Mouse (Mus musculus) heart, postnatal 36 days (tissue): Measurements from ENCODE around the gene Cox6a1. TPM values are rescaled to one million over a fixed set of nuclear protein-coding genes. Genes with fewer than 3 reads are reported as not detected.
"Not testable (repeated sequence)": the region's sequence is repeated elsewhere in the genome, so short reads cannot be mapped to it uniquely, and the experiment has no call there.

Experiments
- DNase-seq, 2 experiments: peaks; one replicate each; pipeline ENCODE4 v3.0.0; 2021 to 2022
- intact Hi-C: fragments of 180-260 bp; cut with DNase I; formaldehyde crosslinking; loops from one replicate; pipeline ENCODE4 v1.15.1; 2025
- total RNA-seq, 2 experiments: library from RNA; stranded (reverse); gene quantifications; 2 replicates each; pipeline ENCODE4 v1.2.3; 2021

Cox6a1 gene
- total RNA-seq, 2 experiments from 2014 or later, result 253 to 261 TPM

DNA sequence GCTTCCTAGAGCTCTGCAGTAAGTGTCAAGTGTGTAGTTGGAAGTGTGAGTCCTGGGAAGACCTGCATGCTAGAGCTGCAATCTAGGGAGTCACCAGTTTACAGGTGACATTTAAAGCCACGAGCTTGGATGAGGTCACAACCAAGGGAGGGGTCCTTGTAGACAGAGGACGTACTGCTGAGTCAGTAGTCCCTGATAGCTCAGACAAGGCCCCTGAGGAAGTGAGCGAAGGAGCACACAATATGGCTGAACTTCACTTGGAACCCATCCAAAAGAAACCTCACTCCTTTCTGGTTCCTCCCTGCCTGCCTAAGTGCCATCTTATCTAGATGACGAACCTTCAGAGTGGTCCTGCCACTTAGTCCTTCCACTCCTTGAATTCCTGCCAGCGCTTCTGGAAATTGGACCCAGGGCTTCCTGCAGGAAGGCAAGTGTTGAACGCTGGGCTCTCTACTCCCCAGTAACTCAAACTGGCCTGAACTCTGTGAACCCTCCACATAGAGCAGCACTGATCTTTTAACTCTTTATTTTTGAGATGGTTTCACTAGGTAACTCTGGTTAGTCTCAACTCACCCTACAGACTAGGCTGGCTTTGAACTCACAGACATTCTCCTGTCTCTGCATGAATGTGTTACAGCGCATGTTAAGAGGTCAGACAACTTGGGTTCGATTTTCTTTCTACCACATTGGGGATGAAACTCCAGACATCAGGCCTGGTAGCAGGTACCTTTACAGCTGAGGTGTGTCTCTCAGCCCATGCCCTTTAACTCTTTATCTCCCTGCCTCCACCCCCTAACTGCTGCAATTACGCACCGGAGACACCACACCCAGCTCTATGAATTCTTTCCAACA lies 35.7 kb downstream of the Cox6a1 start:
- DNase-seq, result no peak
- intact Hi-C loops, result no loop called here

DNA sequence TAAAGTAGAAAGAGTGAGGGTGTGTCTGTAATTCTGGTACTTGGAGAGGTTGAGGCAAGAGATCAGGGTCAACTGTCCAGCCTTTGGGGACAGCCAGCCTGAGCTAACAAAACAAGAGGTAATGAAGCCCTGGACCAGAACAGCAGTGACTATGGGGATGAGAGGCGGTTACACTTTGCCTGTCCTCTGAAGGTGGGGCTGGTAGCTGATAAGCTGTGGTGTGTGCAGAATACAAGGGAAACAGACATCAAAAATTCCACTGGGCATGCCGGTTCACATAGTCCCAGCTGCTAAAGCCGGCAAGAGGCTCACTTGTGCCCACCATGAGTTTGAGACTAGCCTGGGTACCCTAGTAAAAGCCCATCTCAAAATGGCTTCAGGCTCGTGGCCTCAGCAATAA lies 36.4 kb downstream of the Cox6a1 start:
- DNase-seq, result no peak
- intact Hi-C loops, result no loop called here

DNA sequence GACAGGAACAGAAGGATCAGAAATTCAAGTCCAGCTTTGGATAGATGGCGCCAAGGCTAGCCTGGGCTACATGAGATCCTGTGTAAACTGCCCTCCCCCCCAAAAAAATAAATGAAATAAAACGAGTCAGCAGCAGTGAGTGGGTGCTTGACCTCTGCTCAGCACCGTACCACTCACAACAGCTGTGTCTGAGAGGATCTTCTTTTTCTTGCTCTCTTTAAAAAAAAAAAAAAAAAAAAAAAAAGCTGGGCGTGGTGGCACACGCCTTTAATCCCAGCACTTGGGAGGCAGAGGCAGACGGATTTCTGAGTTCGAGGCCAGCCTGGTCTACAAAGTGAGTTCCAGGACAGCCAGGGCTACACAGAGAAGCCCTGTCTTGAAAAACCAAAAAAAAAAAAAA lies 46.6 kb downstream of the Cox6a1 start:
- intact Hi-C loops, result loop anchor here (2.0 kb wide), 1 partner anchor 23 kb away; no protein-coding TSS in a partner anchor
- not testable (repeated sequence) for DNase-seq

DNA sequence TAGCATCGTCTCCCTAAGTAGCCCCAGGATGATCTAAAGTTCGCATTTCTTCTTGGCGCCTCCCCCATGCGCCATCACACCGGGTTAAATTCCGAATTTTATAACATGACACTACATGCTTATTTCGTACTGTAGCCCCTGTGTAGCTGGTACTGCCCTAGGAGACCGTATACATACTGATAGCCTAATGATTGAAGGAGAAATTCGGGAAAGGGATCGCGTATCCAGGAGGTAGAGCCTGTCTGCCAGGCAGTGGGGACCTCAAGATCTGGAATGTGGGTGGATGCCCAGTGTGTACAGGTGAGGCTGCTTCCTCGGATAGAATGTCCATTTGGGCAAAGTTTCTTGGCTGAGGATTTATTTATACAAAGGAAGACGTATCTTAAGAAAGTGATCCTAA lies 47.2 kb downstream of the Cox6a1 start:
- intact Hi-C loops, result loop anchor here (2.0 kb wide), 4 partner anchors 17 to 39 kb away; partner anchors contain the start of genes Gatc and Triap1
- no peak for DNase-seq

DNA sequence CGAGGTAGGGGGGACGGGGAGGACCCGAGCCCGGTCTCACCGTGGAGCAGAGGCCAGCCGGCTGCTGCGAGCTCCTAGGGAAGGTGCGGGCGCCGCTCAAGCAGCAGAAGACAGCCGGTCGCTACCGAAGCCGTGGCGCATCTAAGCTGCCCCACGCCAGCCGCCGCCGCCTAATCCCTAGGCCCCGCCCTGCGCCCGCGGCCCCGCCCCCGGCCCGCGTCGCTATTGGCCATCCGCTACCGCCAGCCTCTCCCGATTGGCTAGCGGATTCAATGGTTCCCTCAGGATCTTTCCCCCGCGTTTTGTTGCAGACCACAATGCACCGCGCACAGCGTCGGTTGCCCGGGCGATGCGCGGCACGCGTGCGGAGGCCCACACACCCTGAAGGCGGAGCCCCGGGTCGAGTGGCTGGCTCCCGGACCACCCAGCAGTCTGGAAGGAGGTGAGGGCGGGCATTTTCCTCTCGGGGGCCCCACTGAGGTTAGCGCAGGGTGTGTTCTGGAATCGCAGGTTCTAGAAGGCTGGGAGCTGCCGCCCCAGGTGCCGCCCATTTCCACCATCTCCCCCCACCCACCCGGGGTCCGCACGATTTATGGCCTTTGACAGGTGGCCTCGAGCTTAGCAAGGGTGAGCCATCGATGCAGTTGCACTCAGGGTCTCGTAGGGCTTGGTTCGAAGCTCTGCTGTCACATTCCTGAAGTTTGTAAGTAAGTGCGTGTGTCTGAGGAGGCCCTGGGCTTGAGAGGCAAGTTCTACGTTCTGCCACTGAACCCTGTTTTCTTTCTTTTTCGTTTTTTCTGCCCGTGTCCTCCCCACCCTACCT lies 47.8 kb downstream of the Cox6a1 start, which contains the start of gene Dynll1:
Gene Dynll1 (minus strand): TSS at position 208 of the 823 bp plus-strand sequence.
- intact Hi-C loops, result loop anchor here (2.0 kb wide), 3 partner anchors 18 to 40 kb away; partner anchors contain the start of genes Gatc and Triap1
- peak; percentile 100 for DNase-seq

DNA sequence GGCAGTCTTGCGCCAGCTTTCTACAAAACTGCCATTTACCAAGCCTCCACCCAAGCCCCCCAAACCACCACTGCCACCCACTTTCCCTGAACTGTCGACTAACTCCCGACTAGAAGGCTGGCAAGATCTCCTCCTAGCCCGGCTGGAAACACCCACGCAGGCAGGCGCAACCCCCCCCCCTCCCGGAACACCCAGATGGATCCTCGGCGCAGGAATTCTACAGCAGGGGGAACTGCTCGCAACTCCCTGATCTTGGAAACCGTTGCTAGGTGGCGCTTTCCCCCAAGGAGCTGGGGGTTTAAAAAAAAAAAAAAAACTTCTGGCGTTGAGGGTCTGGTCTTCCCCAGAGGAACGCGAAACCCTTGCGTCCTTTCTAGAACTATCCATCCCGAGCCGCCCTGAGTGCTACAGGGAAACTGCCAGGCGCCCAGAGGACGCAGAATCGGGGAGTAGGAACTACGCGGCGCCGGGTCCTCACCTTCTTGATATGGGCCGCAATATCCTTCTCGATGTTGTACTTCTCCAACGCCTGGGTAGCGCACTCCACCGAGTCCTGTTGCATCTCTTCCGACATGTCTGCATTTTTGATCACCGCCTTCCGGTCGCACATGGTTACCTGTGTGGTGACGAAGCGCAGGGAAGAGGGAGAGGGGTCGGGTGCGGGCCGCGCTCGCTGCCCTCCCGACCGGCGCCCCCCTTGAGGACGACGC lies 48.6 kb downstream of the Cox6a1 start:
- intact Hi-C loops, result loop anchor here (2.0 kb wide), 3 partner anchors 19 to 41 kb away; partner anchors contain the start of genes Gatc and Triap1
- peak; percentile 58 to 74 for DNase-seq

DNA sequence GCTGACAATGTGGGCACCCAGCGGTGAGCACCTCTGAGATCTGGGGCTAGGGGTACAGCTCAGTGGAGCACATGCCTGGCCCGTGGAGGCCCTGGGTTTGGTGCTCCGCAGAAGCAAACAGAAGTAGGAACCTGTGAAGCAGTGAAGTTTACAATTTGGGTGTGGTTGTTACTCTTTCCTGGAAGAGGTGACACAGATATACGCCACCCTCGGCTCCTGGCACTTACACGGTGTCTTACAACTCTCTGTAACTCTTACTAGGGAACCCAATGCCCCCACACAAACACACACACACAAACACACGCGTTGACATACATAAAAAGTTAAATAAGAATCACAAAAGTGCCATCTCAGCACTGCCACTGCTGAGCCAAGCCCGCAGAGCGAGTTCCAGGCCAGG lies 52.4 kb downstream of the Cox6a1 start:
- intact Hi-C loops, result no loop called here
- no peak for DNase-seq

Other genes starting within 250 kb of the Cox6a1 start
- gene Acads, start 229.6 kb downstream of the Cox6a1 start, total RNA-seq, result 100 to 1,000 TPM; 203 to 239 TPM
- 10 to 100 TPM; 17.7 to 21.3 TPM for gene Unc119b, start 214.0 kb downstream of the Cox6a1 start, total RNA-seq
- gene Mlec, start 190.8 kb downstream of the Cox6a1 start, total RNA-seq, result 10 to 100 TPM; 73.4 to 93.0 TPM
- 1 to 10 TPM; 1.8 to 3.2 TPM for gene Cabp1, start 154.6 kb downstream of the Cox6a1 start, total RNA-seq
- 10 to 100 TPM; 31.5 to 35.5 TPM for gene Pop5, start 113.1 kb downstream of the Cox6a1 start, total RNA-seq
- 100 to 1,000 TPM; 378 to 424 TPM for gene Rnf10, start 76.1 kb downstream of the Cox6a1 start, total RNA-seq
- 100 to 1,000 TPM; 137 to 167 TPM for gene Coq5, start 69.3 kb downstream of the Cox6a1 start, total RNA-seq
- gene Dynll1, start 48.0 kb downstream of the Cox6a1 start, total RNA-seq, result 10 to 100 TPM; 71.9 to 88.5 TPM
- gene Srsf9, start 21.8 kb downstream of the Cox6a1 start, total RNA-seq, result 10 to 100 TPM; 16.0 to 18.1 TPM
- 10 to 100 TPM; 17.6 to 18.6 TPM for gene Gatc, start 7.8 kb downstream of the Cox6a1 start, total RNA-seq
- gene Triap1, start 7.8 kb downstream of the Cox6a1 start, total RNA-seq, result 10 to 100 TPM; 22.8 to 27.6 TPM
- gene Msi1, start 80.6 kb upstream of the Cox6a1 start, total RNA-seq, result 1 to 10 TPM in 1 of 2 experiments, under 1 TPM in 1; 0.92 to 1.2 TPM
- gene Pla2g1b, start 117.3 kb upstream of the Cox6a1 start, total RNA-seq, result not detected
- gene Sirt4, start 135.7 kb upstream of the Cox6a1 start, total RNA-seq, result 10 to 100 TPM; 17.9 to 18.1 TPM
- gene Pxn, start 157.7 kb upstream of the Cox6a1 start, total RNA-seq, result 10 to 100 TPM; 36.2 to 37.9 TPM
- 100 to 1,000 TPM; 650 to 668 TPM for gene Rplp0, start 210.5 kb upstream of the Cox6a1 start, total RNA-seq
- gene Gcn1l1, start 216.3 kb upstream of the Cox6a1 start, total RNA-seq, result 10 to 100 TPM; 43.1 to 49.5 TPM